Mouse (Mus musculus) ZHBTc4 (cell line): ENCODE measurements around the gene Gm29866.
"Not testable (repeated sequence)": the region's sequence is repeated elsewhere in the genome, so short reads cannot be mapped to it uniquely, and the experiment has no call there.

Source experiments
- DNase-seq: peaks from one replicate; pipeline ENCODE4 v3.0.0-alpha.2; 2011; ENCODE audit warnings: low read depth, low spot score

The Gm29866 gene

DNA sequence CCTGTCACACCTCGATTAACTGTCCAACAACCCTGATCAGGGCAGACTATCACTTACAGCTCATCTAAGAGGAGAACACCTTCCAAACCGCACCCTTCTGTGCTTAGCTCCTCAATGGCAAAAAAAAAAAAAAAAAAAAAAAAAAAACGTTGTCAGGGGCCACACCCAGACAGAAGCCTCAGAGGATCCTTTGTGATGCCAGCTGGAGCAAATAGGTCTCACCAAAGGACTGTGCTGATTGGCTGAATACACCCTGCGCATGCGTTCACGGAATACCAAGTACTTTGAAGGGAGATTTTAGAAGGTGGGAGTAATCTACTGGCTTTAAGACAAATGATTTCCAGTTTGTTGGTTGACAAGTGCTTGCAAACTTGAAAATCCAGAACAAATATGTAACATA is at the start of gene Gm29866:
Gene Gm29866, minus strand, starts transcription at position 101 of the 400 bp plus-strand sequence.
- DNase-seq: not testable (repeated sequence)
